Mouse (Mus musculus) adrenal gland, postnatal 0 days (tissue): ENCODE measurements around the gene Dnah14. TPM values are rescaled to one million over a fixed set of nuclear protein-coding genes. Genes with fewer than 3 reads are reported as not detected.

Experiments used
- polyA plus RNA-seq: library from polyadenylated mRNA; unstranded; fragments of >200 nt; fragmentation: Nextera tagmentation; extraction: Ambion mirVana; gene quantifications from 2 replicates; pipeline ENCODE4 v1.2.1, GENCODE M21; 2015

Dnah14 gene
- polyA plus RNA-seq: 0.46 and 0.65 TPM in 2 replicates

DNA sequence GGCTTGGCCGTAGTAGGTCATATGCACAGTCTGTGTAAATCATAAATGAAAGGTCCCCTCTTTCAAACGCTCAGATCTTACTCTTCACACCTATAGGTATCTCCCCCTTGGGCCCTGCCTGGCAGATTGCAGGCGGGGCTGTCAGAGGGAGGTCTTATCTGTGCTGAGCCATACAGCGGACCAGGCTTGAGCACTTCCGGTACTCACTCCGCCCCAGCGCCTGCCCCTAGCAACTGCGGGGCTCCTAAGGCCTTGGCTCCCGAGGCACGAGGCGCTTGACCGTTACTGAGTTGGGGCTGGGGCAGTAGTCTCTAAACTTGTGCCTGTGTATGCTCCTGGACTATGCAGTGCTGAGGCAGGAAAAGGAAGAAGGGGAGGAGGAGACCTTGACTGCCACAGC is at the start of gene Dnah14:
TSS of gene Dnah14 (plus strand) at position 238 of the 400 bp plus-strand sequence.

DNA sequence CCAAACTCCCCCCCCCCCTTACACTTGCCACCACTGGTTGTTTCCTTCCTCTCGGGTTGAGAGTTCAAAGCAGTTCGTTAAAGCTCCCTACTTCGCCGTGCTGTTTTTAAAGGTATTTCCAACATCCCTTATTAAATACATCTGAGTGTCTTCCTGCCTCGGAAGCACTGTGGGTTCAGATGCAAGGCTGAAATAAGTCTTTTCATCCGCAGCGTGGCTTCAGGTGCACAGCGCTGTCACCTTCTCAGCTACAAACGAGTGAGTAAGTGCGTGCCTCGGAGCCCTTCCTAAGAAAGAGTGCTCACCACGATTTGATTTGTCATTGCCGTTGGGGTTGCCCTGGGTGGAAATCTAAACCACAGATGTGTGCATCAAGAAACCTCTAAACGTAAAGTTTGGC is 266.4 kb downstream of the Dnah14 start, which contains the start of gene Lbr:
TSS of gene Lbr (minus strand) at position 266 of the 400 bp plus-strand sequence.

Other genes starting within 250 kb of the Dnah14 start
- gene Cnih3, start 223.9 kb upstream of the Dnah14 start, polyA plus RNA-seq: 0.14 and 0.32 TPM in 2 replicates
- gene Ccdc121, start 65.1 kb upstream of the Dnah14 start, polyA plus RNA-seq: 0.11 TPM in 1 of 2 replicates, not detected in the other